Mouse (Mus musculus) limb, embryonic 13.5 days (tissue): ENCODE measurements around the gene Elavl3. TPM values are rescaled to one million over a fixed set of nuclear protein-coding genes. Genes with fewer than 3 reads are reported as not detected.

ENCODE experiments used
- ATAC-seq: fragments of 200-750 bp; cut with Nextera tagmentation; 2 replicates; pipeline ENCODE4 v1.8.0; 2017; ENCODE audit warnings: low read depth, moderate number of reproducible peaks, moderate TSS enrichment; ENCODE audit not compliant: low FRiP score
- H3K27ac ChIP-seq: fragments of 300-500 bp; sonication (generic); 2 replicates; pipeline ENCODE4 v1.5.1; 2015; ENCODE audit warnings: inconsistent platforms, mild to moderate bottlenecking, moderate library complexity
- H3K27me3 ChIP-seq: fragments of 300-500 bp; sonication (generic); 2 replicates; pipeline ENCODE4 v1.6.1; 2015; ENCODE audit warnings: mild to moderate bottlenecking, inconsistent platforms
- H3K36me3 ChIP-seq: fragments of 300-500 bp; sonication (generic); 2 replicates; pipeline ENCODE4 v1.6.1; 2015; ENCODE audit warnings: inconsistent platforms, mild to moderate bottlenecking, moderate library complexity
- H3K4me1 ChIP-seq: fragments of 300-500 bp; sonication (generic); 2 replicates; pipeline ENCODE4 v1.6.1; 2015; ENCODE audit warnings: inconsistent platforms
- H3K4me2 ChIP-seq: fragments of 300-500 bp; sonication (generic); replicated peaks from 2 replicates; pipeline ENCODE4 v1.6.1; 2015; ENCODE audit warnings: inconsistent platforms, mild to moderate bottlenecking, moderate library complexity
- H3K4me3 ChIP-seq: fragments of 300-500 bp; sonication (generic); 2 replicates; pipeline ENCODE4 v1.5.1; 2015; ENCODE audit warnings: moderate library complexity, mild to moderate bottlenecking, inconsistent platforms
- H3K9ac ChIP-seq: fragments of 300-500 bp; sonication (generic); 2 replicates; pipeline ENCODE4 v1.6.1; 2015; ENCODE audit warnings: mild to moderate bottlenecking, inconsistent platforms
- H3K9me3 ChIP-seq: fragments of 300-500 bp; sonication (generic); 2 replicates; pipeline ENCODE4 v1.6.1; 2016; ENCODE audit warnings: inconsistent platforms
- WGBS: fragments of 180-500 bp; shearing (Covaris S2); methylation state at CpG from one replicate; pipeline ENCODE4 v1.1.7; 2015; 5-methylcytosine and 5-hydroxymethylcytosine counted together
- polyA plus RNA-seq: library from polyadenylated mRNA; unstranded; fragments of >200 nt; fragmentation: Nextera tagmentation; extraction: Ambion mirVana; gene quantifications from 2 replicates; pipeline ENCODE4 v1.2.1, GENCODE M21; 2015

Elavl3 gene
- 0.13 and 0.23 TPM in 2 replicates for polyA plus RNA-seq

- Histone ChIP-seq H3K9me3 (no peaks in the 10 kb centered on the region; the same call in 1 of the 2 replicates), H3K4me3 (peak within 1 kb of the TSS; percentile 39), H3K27ac (no peak within 1 kb of the TSS), H3K36me3 (peaks cover 3% of the 10 kb centered on the region), H3K4me2 (peak within 1 kb of the TSS; percentile 68), H3K9ac (no peak within 1 kb of the TSS), H3K4me1 (peaks cover 26% of the 10 kb centered on the region), H3K27me3 (peaks cover 95% of the 10 kb centered on the region)
- no peak for ATAC-seq
- 2% methylated on average over 16 of the region's 28 CpGs for whole genome bisulfite sequencing
Measured at GRCm38 (mm10) chr9:22051958-22052254, at the start of gene Elavl3. Gene Elavl3 (minus strand): TSS chr9:22052023.

- Histone ChIP-seq H3K27ac (no peak overlapping the region), H3K27me3 (peaks cover 66% of the 10 kb centered on the region), H3K36me3 (no peaks in the 10 kb centered on the region), H3K9ac (0 out of 2 replicates have a peak overlapping the region, but pooled peaks have one; percentile 21), H3K4me3 (peak overlapping the region; percentile 15; the same call in 1 of the 2 replicates), H3K9me3 (no peaks in the 10 kb centered on the region), H3K4me1 (0 out of 2 replicates have a peak, but pooled peaks cover 18% of the 10 kb centered on the region), H3K4me2 (peak overlapping the region; percentile 9)
- 3% methylated on average over 18 of the region's 18 CpGs for WGBS
- ATAC-seq = no peak
Measured at GRCm38 (mm10) chr9:22099922-22100321, 48.1 kb upstream of the Elavl3 start.

DNA sequence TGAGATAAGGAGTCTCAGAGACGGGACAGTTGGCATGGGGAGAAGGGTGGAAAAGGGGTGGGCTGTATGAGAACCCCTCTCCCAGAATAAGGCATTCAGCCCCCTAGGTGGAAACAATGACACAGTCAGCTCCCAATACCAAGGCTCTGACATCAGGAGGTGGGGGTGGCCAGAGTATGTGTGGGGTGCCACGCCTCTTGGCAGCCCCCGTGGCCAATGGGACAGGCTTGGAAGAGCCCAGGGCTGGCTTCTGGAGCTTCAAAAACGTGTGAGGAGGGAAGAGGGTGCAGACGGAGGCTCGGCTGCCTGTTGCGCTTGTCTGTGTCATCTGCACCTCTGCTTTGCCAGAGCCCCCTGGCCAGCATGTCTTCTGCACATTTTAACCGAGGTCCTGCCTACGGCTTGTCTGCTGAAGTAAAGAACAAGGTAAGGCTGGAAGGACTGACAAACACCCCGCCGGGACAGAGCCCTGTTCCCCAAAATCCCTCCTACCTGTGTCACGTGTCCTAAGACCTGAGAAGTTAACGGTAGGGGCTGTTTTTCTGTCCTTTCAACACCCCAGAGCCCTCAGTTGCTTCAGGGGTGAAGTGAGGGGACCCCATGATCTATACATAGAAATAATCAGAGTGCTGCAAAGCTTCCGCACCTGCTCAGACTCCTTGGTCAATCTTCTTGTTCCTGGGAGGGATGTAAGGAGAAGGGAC is 47.3 kb upstream of the Elavl3 start, which contains the start of gene Cnn1:
Cnn1 (plus strand) TSS at position 224 of the 704 bp plus-strand sequence.
- H3K4me3 ChIP-seq = peak within 1 kb of the TSS; percentile 21; the same call in 1 of the 2 replicates

GRCm38 (mm10) chr9:22095854-22096307 is 44.1 kb upstream of the Elavl3 start:
- no peaks in the 10 kb centered on the region for H3K9me3 ChIP-seq
- peak overlapping the region; percentile 39 for H3K4me3 ChIP-seq
- WGBS = 1% methylated on average over 24 of the region's 24 CpGs
- peaks cover 51% of the 10 kb centered on the region for H3K27me3 ChIP-seq
- H3K9ac ChIP-seq = peak overlapping the region; percentile 62
- 0 out of 2 replicates have a peak, but pooled peaks cover 18% of the 10 kb centered on the region for H3K4me1 ChIP-seq
- H3K36me3 ChIP-seq = no peaks in the 10 kb centered on the region
- ATAC-seq = peak; percentile 72
- H3K27ac ChIP-seq = no peak overlapping the region
- peak overlapping the region; percentile 68 for H3K4me2 ChIP-seq

More for the DNA sequence above, 47.3 kb upstream of the Elavl3 start, which contains the start of gene Cnn1:
- Histone ChIP-seq H3K27me3 (peaks cover 69% of the 10 kb centered on the region), H3K27ac (no peak within 1 kb of the TSS), H3K9me3 (no peaks in the 10 kb centered on the region), H3K4me1 (0 out of 2 replicates have a peak, but pooled peaks cover 18% of the 10 kb centered on the region), H3K9ac (0 out of 2 replicates have a peak within 1 kb of the TSS, but pooled peaks have one; percentile 27), H3K4me2 (peak within 1 kb of the TSS; percentile 40), H3K36me3 (no peaks in the 10 kb centered on the region)
- WGBS = 6% methylated on average over 14 of the region's 14 CpGs
- ATAC-seq = no peak

DNA sequence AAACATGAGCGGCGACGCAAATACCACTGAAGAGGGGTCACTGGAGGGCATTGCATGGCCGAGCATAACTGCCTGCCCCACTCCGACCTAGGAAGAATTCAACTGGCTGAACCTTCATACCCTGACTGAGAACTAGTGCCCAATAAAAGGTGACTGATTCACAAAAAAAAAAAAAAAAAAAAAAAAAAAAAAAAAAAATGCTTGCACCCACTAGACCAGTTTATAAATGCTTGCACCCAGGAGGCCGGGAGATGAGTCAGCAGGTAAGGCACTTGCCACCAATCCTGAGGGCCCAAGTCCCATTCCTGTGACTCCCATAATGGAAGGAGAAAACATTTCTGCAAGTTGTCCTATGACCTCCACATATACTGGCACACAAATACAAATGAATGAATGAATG is 40.9 kb upstream of the Elavl3 start:
- no peak for ATAC-seq
- no peaks in the 10 kb centered on the region for H3K9me3 ChIP-seq
- H3K9ac ChIP-seq = no peak overlapping the region
- no peak overlapping the region for H3K4me2 ChIP-seq
- H3K4me3 ChIP-seq = no peak overlapping the region
- peaks cover 19% of the 10 kb centered on the region for H3K27me3 ChIP-seq
- no peaks in the 10 kb centered on the region for H3K36me3 ChIP-seq
- H3K4me1 ChIP-seq = 0 out of 2 replicates have a peak, but pooled peaks cover 4% of the 10 kb centered on the region
- WGBS = 87% methylated on average over 6 of the region's 6 CpGs
- no peak overlapping the region for H3K27ac ChIP-seq

GRCm38 (mm10) chr9:22089986-22090385 is 38.2 kb upstream of the Elavl3 start:
- Histone ChIP-seq H3K4me1 (peaks cover 6% of the 10 kb centered on the region; the same call in 1 of the 2 replicates), H3K9me3 (no peaks in the 10 kb centered on the region), H3K9ac (no peak overlapping the region), H3K27me3 (0 out of 2 replicates have a peak, but pooled peaks cover 4% of the 10 kb centered on the region), H3K4me2 (no peak overlapping the region), H3K27ac (no peak overlapping the region), H3K4me3 (no peak overlapping the region), H3K36me3 (no peaks in the 10 kb centered on the region)
- ATAC-seq = no peak
- WGBS = 86% methylated on average over 7 of the region's 7 CpGs

DNA sequence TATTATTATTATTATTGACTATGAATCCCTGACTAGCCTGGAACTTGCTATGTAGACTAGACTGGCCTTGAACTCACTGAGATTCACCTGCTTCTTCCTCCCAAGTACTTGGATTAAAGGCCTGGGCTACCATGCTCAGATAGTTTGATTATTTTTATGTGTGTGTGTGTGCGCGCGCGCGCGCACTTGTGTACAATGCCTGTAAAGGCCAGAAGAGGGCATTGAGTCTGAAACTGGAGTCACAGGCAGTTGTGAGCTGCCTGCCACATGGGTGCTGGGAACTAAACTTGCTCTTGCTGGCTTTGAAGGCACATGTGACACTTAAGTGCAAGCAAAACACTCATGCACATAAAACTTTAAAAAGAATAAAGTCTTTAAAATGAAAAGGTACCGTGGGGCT is 37.5 kb upstream of the Elavl3 start:
- Histone ChIP-seq H3K4me2 (no peak overlapping the region), H3K27ac (no peak overlapping the region), H3K36me3 (no peaks in the 10 kb centered on the region), H3K9ac (no peak overlapping the region), H3K4me3 (no peak overlapping the region), H3K4me1 (peaks cover 12% of the 10 kb centered on the region), H3K27me3 (0 out of 2 replicates have a peak, but pooled peaks cover under 1% of the 10 kb centered on the region), H3K9me3 (no peaks in the 10 kb centered on the region)
- 96% methylated on average over 7 of the region's 7 CpGs for WGBS
- no peak for ATAC-seq

DNA sequence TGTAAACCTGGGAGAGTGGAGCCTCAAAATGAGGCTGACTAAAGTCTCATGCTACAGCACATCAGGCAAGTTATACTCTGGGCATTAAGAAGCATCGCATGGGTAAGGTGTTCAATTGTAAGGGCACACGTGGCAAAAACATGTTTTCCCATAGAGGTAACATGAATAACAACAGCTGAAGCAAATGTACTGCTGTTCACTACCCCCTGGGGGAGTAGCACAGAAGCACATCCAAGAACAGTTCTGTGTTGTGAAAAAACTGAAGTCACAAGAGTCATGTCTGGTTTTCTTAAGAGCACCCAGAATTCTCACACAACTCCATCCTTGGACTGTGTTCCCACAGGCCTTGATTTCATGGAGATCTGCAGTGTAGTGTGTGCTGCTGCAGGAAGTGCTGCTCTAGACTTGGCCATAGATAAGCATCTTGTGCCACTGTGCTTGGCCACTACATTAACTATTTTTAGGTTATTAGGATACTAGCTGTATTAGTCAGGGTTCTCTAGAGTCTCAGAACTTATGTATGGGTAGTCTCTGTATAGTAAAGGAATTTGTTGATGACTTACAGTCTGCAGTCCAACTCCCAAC is 35.3 kb upstream of the Elavl3 start:
- no peak for ATAC-seq
- Histone ChIP-seq H3K4me3 (no peak overlapping the region), H3K27ac (no peak overlapping the region), H3K4me1 (peaks cover 12% of the 10 kb centered on the region), H3K9me3 (no peaks in the 10 kb centered on the region), H3K27me3 (no peaks in the 10 kb centered on the region), H3K9ac (no peak overlapping the region), H3K36me3 (0 out of 2 replicates have a peak, but pooled peaks cover 7% of the 10 kb centered on the region), H3K4me2 (no peak overlapping the region)
- 84% methylated on average over 2 of the region's 2 CpGs for WGBS

- peaks cover 12% of the 10 kb centered on the region for H3K4me1 ChIP-seq
- H3K4me3 ChIP-seq = peak overlapping the region; percentile 69
- H3K36me3 ChIP-seq = 0 out of 2 replicates have a peak, but pooled peaks cover 7% of the 10 kb centered on the region
- peak overlapping the region; percentile 85 for H3K4me2 ChIP-seq
- H3K27me3 ChIP-seq = no peaks in the 10 kb centered on the region
- peak overlapping the region; percentile 77 for H3K9ac ChIP-seq
- H3K27ac ChIP-seq = peak overlapping the region; percentile 35; the same call in 1 of the 2 replicates
- no peaks in the 10 kb centered on the region for H3K9me3 ChIP-seq
- no peak for ATAC-seq
- 79% methylated on average over 6 of the region's 6 CpGs for WGBS
Measured at GRCm38 (mm10) chr9:22086012-22086411, 34.2 kb upstream of the Elavl3 start.

DNA sequence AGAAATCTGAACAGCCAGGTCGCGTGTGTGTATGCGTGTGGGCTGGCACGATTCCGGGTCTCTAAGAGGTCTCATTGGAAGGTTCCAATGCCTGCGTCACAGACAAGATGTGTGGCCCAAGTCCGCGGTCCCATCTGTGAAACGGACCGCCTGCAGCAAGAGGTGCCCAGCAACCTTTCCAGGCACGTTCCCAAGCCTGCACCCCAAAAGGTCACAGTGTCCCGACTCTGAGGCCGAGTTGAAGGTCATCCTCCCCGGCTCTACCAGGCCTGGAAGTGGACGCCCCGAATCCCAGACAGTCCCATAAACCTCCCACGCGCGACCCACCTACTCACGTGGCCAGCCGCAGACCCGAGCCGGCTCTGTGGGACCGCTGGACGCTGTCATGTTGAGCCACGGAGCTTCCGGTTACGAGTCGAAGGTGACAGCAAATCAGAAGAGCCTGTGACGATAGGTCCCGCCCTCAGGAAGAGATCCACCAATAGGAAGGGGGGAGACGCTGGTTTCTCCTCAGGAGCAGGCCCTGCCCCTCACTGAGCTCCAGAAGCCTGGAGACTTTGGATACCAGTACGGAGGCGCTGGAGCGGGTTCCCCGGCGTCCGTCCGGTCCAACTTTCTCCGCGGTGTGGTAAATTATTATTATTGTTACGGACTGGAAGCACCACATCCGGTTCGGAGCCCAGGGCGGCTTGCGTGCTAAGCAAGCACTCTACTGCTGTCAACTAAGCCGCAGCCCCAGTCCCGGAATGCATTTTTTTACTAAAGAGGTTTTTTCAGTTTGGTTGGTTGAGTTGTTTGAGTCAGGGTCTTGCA is 33.4 kb upstream of the Elavl3 start, which contains the start of gene Ecsit:
Ecsit (minus strand) TSS at position 417 of the 813 bp plus-strand sequence.
- Histone ChIP-seq H3K27ac (peak within 1 kb of the TSS; percentile 35; the same call in 1 of the 2 replicates), H3K27me3 (no peaks in the 10 kb centered on the region), H3K4me3 (peak within 1 kb of the TSS; percentile 69), H3K36me3 (peaks cover 13% of the 10 kb centered on the region; the same call in 1 of the 2 replicates), H3K4me1 (peaks cover 12% of the 10 kb centered on the region), H3K9me3 (no peaks in the 10 kb centered on the region), H3K9ac (peak within 1 kb of the TSS; percentile 77), H3K4me2 (peak within 1 kb of the TSS; percentile 85)
- ATAC-seq = peak; percentile 98
- under 1% methylated on average over 48 of the region's 48 CpGs for WGBS

DNA sequence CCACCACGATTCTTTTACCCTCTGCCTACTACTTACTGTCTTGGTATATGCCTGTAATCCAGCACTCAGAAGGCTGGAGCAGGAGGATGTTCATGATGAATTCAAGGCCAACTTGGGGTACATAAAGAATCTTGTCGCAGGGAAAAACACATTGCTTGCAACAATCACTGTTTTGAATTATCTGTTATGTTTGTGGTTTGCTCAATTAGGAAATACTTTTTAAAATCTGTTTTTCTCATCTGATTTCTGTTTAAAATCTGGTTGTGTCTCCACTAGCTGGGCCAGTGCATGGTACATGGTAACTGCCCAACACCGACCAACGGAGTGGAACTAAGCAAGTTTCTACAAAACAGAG is 32.8 kb upstream of the Elavl3 start:
- Histone ChIP-seq H3K4me3 (peak overlapping the region; percentile 69), H3K9me3 (no peaks in the 10 kb centered on the region), H3K36me3 (peaks cover 14% of the 10 kb centered on the region; the same call in 1 of the 2 replicates), H3K9ac (peak overlapping the region; percentile 77), H3K27me3 (no peaks in the 10 kb centered on the region), H3K4me2 (peak overlapping the region; percentile 85), H3K4me1 (peaks cover 12% of the 10 kb centered on the region), H3K27ac (no peak overlapping the region)
- no peak for ATAC-seq
- 28% methylated on average over 4 of the region's 4 CpGs for WGBS
